Mouse (Mus musculus): ENCODE measurements around the gene Rab11fip5. TPM values are rescaled to one million over a fixed set of nuclear protein-coding genes. Genes with fewer than 3 reads are reported as not detected.

Rab11fip5 gene
- polyA plus RNA-seq, 3 experiments from 2014 or later, result 0.50 to 0.67 (median 0.66) TPM

GRCm38 (mm10) chr6:85346028-85346634, 28.3 kb downstream of the Rab11fip5 start:
- ATAC-seq, result peak; percentile 91

- ATAC-seq, result no peak
Measured at GRCm38 (mm10) chr6:85344929-85345328, 29.5 kb downstream of the Rab11fip5 start.

GRCm38 (mm10) chr6:85343027-85343426, 31.4 kb downstream of the Rab11fip5 start:
- ATAC-seq, result no peak

GRCm38 (mm10) chr6:85341814-85342501, 32.5 kb downstream of the Rab11fip5 start:
- no peak for ATAC-seq

GRCm38 (mm10) chr6:85340184-85340583, 34.2 kb downstream of the Rab11fip5 start:
- ATAC-seq, result no peak

GRCm38 (mm10) chr6:85339273-85339901, 35.0 kb downstream of the Rab11fip5 start:
- ATAC-seq, result peak; percentile 68

GRCm38 (mm10) chr6:85336944-85337343, 37.5 kb downstream of the Rab11fip5 start:
- no peak for ATAC-seq

- ATAC-seq, result no peak
Measured at GRCm38 (mm10) chr6:85335352-85335751, 39.1 kb downstream of the Rab11fip5 start.

DNA sequence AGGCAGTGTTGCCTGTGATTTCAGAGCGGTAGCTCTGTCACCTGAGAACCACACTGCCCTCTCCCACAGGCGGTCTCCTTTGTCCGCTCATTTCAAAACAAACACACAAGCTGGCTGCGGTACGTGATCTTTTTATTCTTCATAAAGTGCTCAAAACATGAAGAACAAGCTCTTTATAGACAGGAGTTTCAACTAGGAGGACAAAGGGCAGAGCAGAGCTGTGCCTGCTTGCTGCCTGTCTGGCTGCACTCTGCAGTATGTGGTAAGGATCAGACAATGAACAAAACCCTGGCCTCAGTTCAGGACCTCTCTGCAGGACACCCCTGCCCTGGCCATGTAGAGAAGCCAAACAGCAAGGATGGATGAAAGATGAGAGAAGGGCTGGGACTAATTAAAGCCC, 39.6 kb downstream of the Rab11fip5 start:
- no peak for ATAC-seq

- ATAC-seq, result no peak
Measured at GRCm38 (mm10) chr6:85334251-85334650, 40.2 kb downstream of the Rab11fip5 start.

GRCm38 (mm10) chr6:85333732-85334131, 40.7 kb downstream of the Rab11fip5 start:
- ATAC-seq, result peak; percentile 6

GRCm38 (mm10) chr6:85333000-85333669, 41.3 kb downstream of the Rab11fip5 start, which contains the start of gene Sfxn5:
Sfxn5 (minus strand) TSS chr6:85333422.
- peak; percentile 96 for ATAC-seq

DNA sequence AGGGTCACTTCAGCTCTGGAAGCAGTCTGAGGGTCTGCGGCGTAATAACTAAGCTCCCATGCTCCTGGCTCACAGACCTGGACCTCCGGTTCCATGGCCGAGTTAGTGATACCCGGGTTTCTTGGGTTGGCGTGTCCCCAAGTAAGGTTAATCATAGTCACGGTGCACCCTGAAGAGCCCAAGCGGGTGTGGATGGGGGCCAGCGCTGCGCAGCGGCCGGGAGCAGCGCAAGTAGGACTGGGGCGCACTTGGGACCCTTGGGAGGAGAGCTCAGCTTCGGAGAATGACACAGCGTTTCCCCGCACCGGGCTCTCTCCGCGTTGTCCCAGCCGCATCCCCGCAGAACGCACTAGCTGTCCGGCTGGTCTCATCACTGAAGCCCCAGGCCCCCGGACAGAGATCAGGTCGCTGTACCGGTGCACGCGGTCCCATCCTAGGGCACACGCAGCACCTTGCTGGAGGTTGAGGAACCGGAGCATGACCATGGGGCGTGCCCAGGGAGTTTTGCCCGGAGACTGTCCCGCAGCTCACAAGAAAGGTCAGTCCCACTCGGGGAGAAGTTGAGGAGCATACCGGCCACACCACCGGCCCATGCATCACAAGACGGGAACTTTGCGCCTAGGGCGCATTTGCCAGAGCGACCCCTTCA, 42.0 kb downstream of the Rab11fip5 start:
- ATAC-seq, result peak; percentile 7

DNA sequence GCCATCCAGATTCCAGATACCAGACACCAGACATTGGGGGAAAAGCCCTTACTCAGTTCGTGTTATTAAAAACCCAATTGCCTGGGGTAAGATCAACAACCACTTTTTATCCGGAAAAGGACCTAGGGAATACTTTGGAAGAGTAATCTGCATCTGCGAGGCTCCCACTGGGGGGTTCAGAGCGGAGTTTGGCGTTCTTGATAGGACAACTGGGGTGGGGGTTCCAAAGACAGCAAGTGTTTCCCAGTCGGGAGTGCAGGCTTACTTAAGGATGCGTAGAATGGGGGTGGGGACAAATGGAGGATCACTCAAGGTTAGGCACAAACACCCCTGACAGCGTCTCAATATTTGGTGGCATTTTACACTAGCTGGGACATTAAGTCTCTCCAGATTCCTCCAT, 42.7 kb downstream of the Rab11fip5 start:
- no peak for ATAC-seq

DNA sequence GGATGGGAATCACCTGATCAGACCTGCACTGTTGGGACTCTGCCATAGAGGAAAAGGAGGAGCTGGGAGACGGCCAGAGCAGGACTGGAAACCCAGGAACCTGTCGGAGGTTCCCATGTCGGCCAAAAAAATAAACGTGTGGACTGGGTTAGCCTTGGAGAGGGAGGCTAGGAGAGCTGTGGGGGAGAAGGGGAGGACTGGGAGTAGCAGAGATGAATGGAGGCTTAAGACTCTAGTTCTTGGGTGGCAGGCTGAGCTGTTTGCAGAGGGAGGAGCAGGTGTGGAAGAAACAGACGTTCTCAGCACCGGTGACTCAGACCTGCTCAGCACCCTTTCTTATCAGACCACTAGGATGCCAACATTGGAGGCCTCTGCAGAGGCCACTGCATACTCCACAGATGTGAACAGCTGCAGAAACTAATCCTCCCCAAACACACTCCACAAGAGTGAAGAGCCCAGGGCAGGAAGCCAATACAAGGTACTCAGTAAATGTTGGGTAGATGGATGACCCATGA, 43.2 kb downstream of the Rab11fip5 start:
- ATAC-seq, result no peak

DNA sequence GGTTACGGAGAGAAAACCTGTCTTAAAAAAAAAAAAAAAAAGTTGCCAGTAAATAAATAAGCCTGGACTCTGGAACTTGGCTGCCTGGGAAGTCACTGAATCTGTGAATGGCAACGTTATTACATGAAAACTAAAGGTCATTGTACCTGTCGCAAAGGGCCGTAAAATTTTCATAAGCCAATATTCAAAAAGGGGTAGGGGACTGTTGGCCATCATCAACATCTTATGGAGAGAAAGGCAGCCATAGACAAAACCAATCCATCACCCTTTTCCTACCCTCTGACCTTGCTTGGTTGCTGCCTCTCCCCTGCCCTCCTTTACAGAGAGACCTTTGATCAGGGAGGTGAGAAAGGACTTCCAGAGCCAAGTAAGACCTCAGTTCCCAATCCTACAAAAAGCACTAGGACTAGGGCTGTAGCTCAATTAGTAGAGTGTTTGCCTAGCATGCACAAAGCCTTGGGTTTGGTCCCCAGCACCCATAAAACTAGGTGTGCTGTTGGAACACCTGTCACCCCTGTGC, 44.7 kb downstream of the Rab11fip5 start:
- no peak for ATAC-seq

GRCm38 (mm10) chr6:85326564-85326963, 47.9 kb downstream of the Rab11fip5 start:
- ATAC-seq, result no peak

- ATAC-seq, result no peak
Measured at GRCm38 (mm10) chr6:85325109-85325508, 49.3 kb downstream of the Rab11fip5 start.

GRCm38 (mm10) chr6:85320445-85320866, 54.0 kb downstream of the Rab11fip5 start:
- no peak for ATAC-seq

- no peak for ATAC-seq
Measured at GRCm38 (mm10) chr6:85316211-85316610, 58.2 kb downstream of the Rab11fip5 start.

DNA sequence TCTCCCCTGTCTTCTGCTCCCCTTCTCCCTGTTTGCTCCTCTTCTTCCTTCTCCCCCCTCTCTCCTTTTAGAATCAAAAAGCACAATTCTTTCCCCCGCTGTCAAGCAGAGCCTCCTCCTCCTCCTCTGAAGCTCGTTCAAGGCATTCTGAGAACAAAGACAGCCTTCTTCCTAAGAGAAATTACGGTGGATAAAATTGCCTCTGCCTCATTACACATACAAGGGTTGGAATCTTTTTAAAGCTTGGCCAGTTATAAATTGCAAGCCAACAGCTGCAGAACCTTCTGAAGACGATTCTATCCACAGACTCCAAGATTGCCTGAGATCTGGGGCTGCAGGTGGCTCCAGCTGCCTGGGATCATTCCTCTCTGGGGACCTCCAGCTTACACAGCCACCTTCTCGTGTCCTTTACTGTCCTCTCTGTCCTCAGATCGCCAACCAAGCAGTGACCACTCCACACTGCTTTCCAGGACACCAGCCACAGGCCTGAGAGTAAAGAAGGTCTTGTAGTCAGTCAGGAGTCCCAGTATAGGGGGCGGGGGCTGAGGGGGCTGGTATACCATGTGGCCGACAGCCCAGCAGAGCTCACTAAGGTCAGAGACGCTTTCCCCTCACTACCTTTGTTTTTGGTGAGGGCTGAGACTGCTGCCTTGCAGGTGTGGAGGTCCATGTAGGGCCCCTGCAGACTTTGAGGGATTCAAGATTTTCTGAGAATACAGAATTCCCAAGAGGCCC, 60.2 kb downstream of the Rab11fip5 start:
- no peak for ATAC-seq
